Mouse (Mus musculus) liver, postnatal 0 days (tissue): Measurements from ENCODE around the gene Ncln.

Source experiments
- CTCF ChIP-seq: sonication (generic); IDR thresholded peaks from 2 replicates; pipeline ENCODE4 v1.5.1; 2016; ENCODE audit warnings: antibody characterized with exemption, low read depth
- EP300 ChIP-seq: IDR thresholded peaks from 2 replicates; pipeline ENCODE4 v1.6.1; 2016; ENCODE audit warnings: antibody characterized with exemption, low read depth, mild to moderate bottlenecking

GRCm38 (mm10) chr10:81486496-81486895 lies 9.7 kb downstream of the Ncln start:
- TF ChIP-seq CTCF = no peak
- no peak for TF ChIP-seq EP300
